Mouse (Mus musculus) liver, adult 2 months (tissue): ENCODE data around the gene Prss43. TPM values are rescaled to one million over a fixed set of nuclear protein-coding genes. Genes with fewer than 3 reads are reported as not detected.

Experiments used
- DNase-seq: peaks from one replicate; pipeline ENCODE4 v3.0.0-alpha.2; 2011; ENCODE audit warnings: low read depth, low spot score; ENCODE audit errors: extremely low read depth
- H3K27ac ChIP-seq: fragments of 200-500 bp; replicated peaks from 2 replicates; pipeline ENCODE4 v1.5.1; 2012; ENCODE audit warnings: low read depth, mild to moderate bottlenecking, control low read depth, inconsistent platforms, low read length; ENCODE audit not compliant: insufficient read depth
- H3K27me3 ChIP-seq: fragments of 200-500 bp; 2 replicates; pipeline ENCODE4 v1.6.1; 2012; ENCODE audit warnings: mild to moderate bottlenecking, moderate library complexity, low read length, inconsistent platforms; ENCODE audit not compliant: control insufficient read depth, insufficient read depth
- H3K36me3 ChIP-seq: fragments of 200-500 bp; 2 replicates; pipeline ENCODE4 v1.6.1; 2012; ENCODE audit warnings: low read length, inconsistent platforms; ENCODE audit not compliant: control insufficient read depth, insufficient read depth
- H3K4me1 ChIP-seq: fragments of 200-500 bp; 2 replicates; pipeline ENCODE4 v1.6.1; 2011; ENCODE audit warnings: low read length; ENCODE audit not compliant: control insufficient read depth, insufficient read depth
- H3K4me3 ChIP-seq: fragments of 200-500 bp; 2 replicates; pipeline ENCODE4 v1.5.1; 2011; ENCODE audit warnings: low read depth, mild to moderate bottlenecking, control low read depth, low read length, moderate library complexity; ENCODE audit not compliant: insufficient read depth
- H3K79me2 ChIP-seq: fragments of 200-500 bp; 2 replicates; pipeline ENCODE4 v1.6.1; 2012; ENCODE audit warnings: inconsistent platforms, mild to moderate bottlenecking, low read length, moderate library complexity; ENCODE audit not compliant: control insufficient read depth, insufficient read depth
- H3K9ac ChIP-seq: fragments of 200-500 bp; 2 replicates; pipeline ENCODE4 v1.6.1; 2012; ENCODE audit warnings: low read depth, mild to moderate bottlenecking, control low read depth, inconsistent platforms, low read length
- CTCF ChIP-seq: fragments of 200-500 bp; IDR thresholded peaks from 2 replicates; pipeline ENCODE4 v1.5.1; 2011; ENCODE audit warnings: low read depth, low read length, control low read depth
- POLR2A ChIP-seq: fragments of 200-500 bp; IDR thresholded peaks from 2 replicates; pipeline ENCODE4 v1.6.1; 2011; ENCODE audit warnings: low read length, control low read depth; ENCODE audit not compliant: insufficient read depth; ENCODE audit errors: extremely low read depth
- WGBS: fragments of 180-500 bp; shearing (Covaris S2); methylation state at CpG from one replicate; pipeline ENCODE4 v1.1.7; 2018; 5-methylcytosine and 5-hydroxymethylcytosine counted together
- polyA plus RNA-seq: library from polyadenylated mRNA; depleted of rRNA; stranded (reverse); fragments of >200 nt; gene quantifications from 2 replicates; pipeline ENCODE4 v1.2.3, GENCODE M21; 2012; rRNA removed
- total RNA-seq: library from RNA; depleted of rRNA; stranded (reverse); fragments of >200 nt; gene quantifications from 2 replicates; pipeline ENCODE4 v1.2.3, GENCODE M21; 2014; rRNA removed

Prss43 gene
- total RNA-seq (not detected in 2 replicates), polyA plus RNA-seq (not detected in 2 replicates)

DNA sequence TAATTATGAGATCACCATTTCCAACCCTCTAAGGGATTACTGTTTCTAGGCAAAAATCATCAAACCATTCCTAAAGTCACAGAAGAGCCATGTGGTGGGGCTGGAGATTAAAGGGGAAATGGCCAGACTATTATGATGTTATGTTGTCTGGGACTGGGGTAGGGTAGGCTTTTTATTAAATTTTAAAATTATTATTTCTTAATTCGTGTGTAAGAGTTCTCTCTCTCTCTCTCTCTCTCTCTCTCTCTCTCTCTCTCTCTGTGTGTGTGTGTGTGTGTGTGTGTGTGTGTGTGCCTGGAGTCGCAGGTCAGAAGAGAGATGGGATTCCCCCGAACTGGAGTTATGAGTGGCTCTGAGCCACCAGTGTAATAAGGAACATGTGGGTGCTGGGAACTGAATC lies at the start of gene Prss43:
Prss43 (plus strand) TSS at position 301 of the 400 bp plus-strand sequence.
- H3K27ac ChIP-seq = no peak within 1 kb of the TSS
- H3K79me2 ChIP-seq = no peaks in the 10 kb centered on the region
- DNase-seq = no peak
- H3K4me3 ChIP-seq = no peak within 1 kb of the TSS
- WGBS = 83% methylated on average over 3 of the region's 3 CpGs
- no peaks in the 10 kb centered on the region for H3K36me3 ChIP-seq
- no peak within 1 kb of the TSS for H3K9ac ChIP-seq
- TF ChIP-seq CTCF = no peak
- TF ChIP-seq POLR2A = no peak
- no peaks in the 10 kb centered on the region for H3K4me1 ChIP-seq
- no peaks in the 10 kb centered on the region for H3K27me3 ChIP-seq

DNA sequence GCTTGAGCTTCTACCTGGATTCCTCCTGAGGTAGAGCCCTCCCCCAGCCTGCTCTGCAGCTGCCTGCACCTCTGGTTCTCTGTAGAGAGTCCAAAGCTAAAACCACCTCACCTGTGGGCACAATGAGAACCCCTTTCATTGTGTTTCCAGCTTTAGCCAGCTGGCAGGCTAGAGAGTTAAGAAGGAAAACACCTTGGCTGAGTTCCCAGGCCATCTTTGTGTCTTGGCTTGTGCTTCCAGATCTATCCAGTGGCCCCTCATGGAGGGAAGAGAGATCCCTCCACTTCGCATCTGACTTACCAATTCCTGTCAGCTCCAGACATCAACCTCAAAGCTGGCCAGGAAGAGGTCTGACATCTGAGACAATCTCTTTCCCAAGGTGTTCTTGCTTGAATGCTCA lies 48.4 kb upstream of the Prss43 start:
- Histone ChIP-seq H3K4me3 (no peak overlapping the region), H3K9ac (no peak overlapping the region), H3K79me2 (no peaks in the 10 kb centered on the region), H3K36me3 (no peaks in the 10 kb centered on the region), H3K27me3 (no peaks in the 10 kb centered on the region), H3K4me1 (peaks cover 9% of the 10 kb centered on the region; the same call in 1 of the 2 replicates), H3K27ac (no peak overlapping the region)
- 97% methylated on average over 1 of the region's 1 CpGs for WGBS
- TF ChIP-seq POLR2A (no peak), CTCF (no peak)
- DNase-seq = no peak

DNA sequence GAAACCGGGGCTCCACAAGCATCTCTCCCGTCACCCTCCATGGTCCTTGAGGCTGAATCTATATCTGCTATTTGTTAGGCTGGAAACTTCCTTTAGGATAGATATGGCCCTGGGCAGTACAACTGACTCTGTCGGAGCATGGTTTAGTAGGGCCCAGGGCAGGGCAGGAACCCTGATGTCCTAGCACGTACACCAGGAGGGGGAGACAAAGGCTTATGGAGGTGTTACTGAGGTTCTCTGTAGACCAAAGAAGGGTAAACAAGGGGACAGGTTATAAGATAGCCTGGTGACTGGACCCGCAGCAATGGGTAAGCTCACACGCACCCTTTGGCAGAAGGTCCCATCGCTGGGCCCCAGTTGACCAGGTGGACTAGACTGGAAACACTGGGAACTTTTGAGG lies 47.9 kb upstream of the Prss43 start:
- peaks cover 9% of the 10 kb centered on the region; the same call in 1 of the 2 replicates for H3K4me1 ChIP-seq
- no peak overlapping the region for H3K4me3 ChIP-seq
- no peak for TF ChIP-seq CTCF
- TF ChIP-seq POLR2A = no peak
- H3K36me3 ChIP-seq = no peaks in the 10 kb centered on the region
- H3K27me3 ChIP-seq = no peaks in the 10 kb centered on the region
- H3K27ac ChIP-seq = no peak overlapping the region
- no peaks in the 10 kb centered on the region for H3K79me2 ChIP-seq
- WGBS = 87% methylated on average over 7 of the region's 7 CpGs
- H3K9ac ChIP-seq = no peak overlapping the region
- DNase-seq = no peak

DNA sequence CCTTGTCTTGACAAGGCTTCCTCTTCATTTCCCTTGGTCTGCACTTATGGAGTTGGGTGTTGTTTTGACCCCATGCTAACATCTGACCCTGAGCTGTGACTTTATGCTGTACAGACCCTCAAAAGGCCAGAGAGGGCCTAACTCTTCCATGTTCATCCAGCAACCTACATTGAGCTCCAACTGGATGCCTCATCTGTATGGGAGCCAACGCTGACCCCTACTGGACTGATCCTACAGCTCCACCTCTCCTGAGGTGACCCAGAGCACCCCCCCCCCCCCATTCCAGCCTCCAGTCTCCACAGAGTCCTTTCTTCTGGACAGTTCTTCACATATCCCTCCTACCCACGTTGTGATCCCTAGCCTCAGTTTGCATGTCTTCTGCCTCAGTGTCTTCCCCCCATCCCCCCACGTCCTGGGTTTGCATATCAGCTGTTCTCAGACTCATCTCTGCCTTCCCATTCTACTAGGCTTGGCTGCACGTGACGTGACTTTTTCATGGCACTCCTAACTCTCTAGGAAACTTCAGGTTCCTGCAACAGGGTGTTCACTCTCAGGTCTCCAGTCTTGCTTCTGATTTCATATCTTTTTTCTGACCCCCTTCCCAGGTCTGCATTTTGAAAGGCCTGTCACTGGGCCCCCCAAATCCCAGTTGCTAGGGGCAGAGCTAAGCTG lies 47.1 kb upstream of the Prss43 start:
- no peak overlapping the region for H3K27ac ChIP-seq
- peaks cover 9% of the 10 kb centered on the region; the same call in 1 of the 2 replicates for H3K4me1 ChIP-seq
- TF ChIP-seq POLR2A = no peak
- TF ChIP-seq CTCF = no peak; the same call in 1 of the 2 replicates
- no peak overlapping the region for H3K4me3 ChIP-seq
- no peaks in the 10 kb centered on the region for H3K79me2 ChIP-seq
- H3K36me3 ChIP-seq = no peaks in the 10 kb centered on the region
- H3K9ac ChIP-seq = no peak overlapping the region
- WGBS = 80% methylated on average over 5 of the region's 5 CpGs
- no peak for DNase-seq
- no peaks in the 10 kb centered on the region for H3K27me3 ChIP-seq

DNA sequence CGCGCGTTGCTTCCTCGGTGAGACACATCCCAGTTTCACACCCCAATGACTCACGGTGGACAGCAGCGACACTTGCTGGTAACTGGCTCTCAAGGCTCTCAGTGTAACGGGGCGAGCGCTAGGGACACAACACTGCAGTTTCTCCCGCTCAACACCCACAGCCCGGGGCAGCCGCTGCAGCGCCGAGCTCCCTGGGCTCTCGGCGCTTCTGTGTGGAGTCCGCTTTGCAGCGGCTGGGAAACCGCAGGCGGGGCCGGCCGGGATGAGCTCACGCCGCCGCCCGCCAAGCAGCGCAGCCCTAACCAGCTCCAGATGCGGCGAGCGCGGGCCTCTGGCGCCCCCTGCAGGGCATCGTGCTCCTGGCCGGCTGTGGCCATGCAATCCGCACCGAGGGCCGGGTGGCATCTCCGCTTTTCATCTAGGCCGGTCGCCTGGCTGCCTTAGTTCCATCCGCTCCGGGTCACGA lies 45.2 kb upstream of the Prss43 start:
- Histone ChIP-seq H3K4me3 (peak overlapping the region; percentile 54; the same call in 1 of the 2 replicates), H3K27ac (peak overlapping the region; percentile 73), H3K4me1 (peaks cover 9% of the 10 kb centered on the region; the same call in 1 of the 2 replicates), H3K27me3 (no peaks in the 10 kb centered on the region), H3K79me2 (no peaks in the 10 kb centered on the region), H3K9ac (peak overlapping the region; percentile 60), H3K36me3 (no peaks in the 10 kb centered on the region)
- TF ChIP-seq CTCF (peak; percentile 88), POLR2A (no peak)
- WGBS = under 1% methylated on average over 43 of the region's 43 CpGs
- peak; percentile 82 for DNase-seq

DNA sequence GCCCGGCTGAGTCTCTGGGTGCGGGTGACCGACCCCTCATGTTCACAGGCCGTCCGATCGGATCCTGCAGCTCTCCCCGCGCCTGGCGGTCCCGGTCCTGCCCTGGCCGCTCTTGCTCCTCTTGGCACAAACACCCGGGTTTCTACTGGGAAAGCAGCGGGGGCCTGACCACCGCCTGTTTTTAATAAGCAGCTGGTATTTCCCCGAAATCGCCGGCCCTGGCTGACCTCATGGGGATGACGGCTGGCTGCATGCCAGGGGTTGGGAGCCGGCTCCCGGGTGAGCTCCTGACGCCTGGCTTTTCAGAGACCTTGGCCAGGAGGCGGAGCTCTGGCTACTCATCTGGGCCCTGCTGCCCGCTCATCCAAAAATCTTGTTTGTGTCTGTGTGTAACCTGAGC lies 44.8 kb upstream of the Prss43 start:
- TF ChIP-seq CTCF (peak; percentile 35; the same call in 1 of the 2 replicates), POLR2A (no peak)
- Histone ChIP-seq H3K27me3 (no peaks in the 10 kb centered on the region), H3K27ac (peak overlapping the region; percentile 73), H3K36me3 (no peaks in the 10 kb centered on the region), H3K4me3 (peak overlapping the region; percentile 54; the same call in 1 of the 2 replicates), H3K9ac (peak overlapping the region; percentile 59), H3K4me1 (peaks cover 9% of the 10 kb centered on the region; the same call in 1 of the 2 replicates), H3K79me2 (no peaks in the 10 kb centered on the region)
- peak; percentile 80 for DNase-seq
- WGBS = under 1% methylated on average over 23 of the region's 23 CpGs
